Mouse (Mus musculus) thymus, adult 2 months (tissue): ENCODE results near the gene Lsm10. TPM values are rescaled to one million over a fixed set of nuclear protein-coding genes. Genes with fewer than 3 reads are reported as not detected.

Experiments
- DNase-seq: peaks from one replicate; pipeline ENCODE4 v3.0.0; 2021
- H3K27ac ChIP-seq: fragments of 200-500 bp; 2 replicates; pipeline ENCODE4 v1.5.1; 2012; ENCODE audit warnings: low read length, control low read depth; ENCODE audit not compliant: control insufficient read depth, insufficient read depth
- H3K27me3 ChIP-seq: fragments of 200-500 bp; 2 replicates; pipeline ENCODE4 v1.6.1; 2012; ENCODE audit warnings: mild to moderate bottlenecking, low read length, moderate library complexity, mixed read lengths; ENCODE audit not compliant: control insufficient read depth, insufficient read depth
- H3K36me3 ChIP-seq: fragments of 200-500 bp; 2 replicates; pipeline ENCODE4 v1.6.1; 2012; ENCODE audit warnings: mild to moderate bottlenecking, low read length, moderate library complexity; ENCODE audit not compliant: control insufficient read depth, insufficient read depth
- H3K4me1 ChIP-seq: fragments of 200-500 bp; replicated peaks from 2 replicates; pipeline ENCODE4 v1.6.1; 2012; ENCODE audit warnings: low read length; ENCODE audit not compliant: control insufficient read depth, insufficient read depth
- H3K4me3 ChIP-seq: fragments of 200-500 bp; 2 replicates; pipeline ENCODE4 v1.5.1; 2012; ENCODE audit warnings: mild to moderate bottlenecking, low read length, control low read depth, moderate library complexity; ENCODE audit not compliant: control insufficient read depth, insufficient read depth
- CTCF ChIP-seq: fragments of 200-500 bp; IDR thresholded peaks from 2 replicates; pipeline ENCODE4 v1.5.1; 2012; ENCODE audit warnings: mild to moderate bottlenecking, control low read depth, low read length, moderate library complexity, borderline replicate concordance; ENCODE audit not compliant: control insufficient read depth, poor library complexity, insufficient read depth; ENCODE audit errors: extremely low read depth
- POLR2A ChIP-seq: fragments of 200-500 bp; IDR thresholded peaks from 2 replicates; pipeline ENCODE4 v1.6.1; 2012; ENCODE audit warnings: mild to moderate bottlenecking, low read length, control low read depth, moderate library complexity; ENCODE audit not compliant: control insufficient read depth, poor library complexity, insufficient read depth; ENCODE audit errors: extremely low read depth
- WGBS: fragments of 180-500 bp; shearing (Covaris S2); methylation state at CpG from one replicate; pipeline ENCODE4 v1.1.7; 2018; 5-methylcytosine and 5-hydroxymethylcytosine counted together
- polyA plus RNA-seq: library from polyadenylated mRNA; depleted of rRNA; stranded (reverse); fragments of >200 nt; gene quantifications from 2 replicates; pipeline ENCODE4 v1.2.3, GENCODE M21; 2012

Lsm10 gene
- polyA plus RNA-seq, 1 experiment, result 41.7 TPM

GRCm38 (mm10) chr4:126132636-126133264, 36.3 kb downstream of the Lsm10 start:
- no peak for DNase-seq
- no peaks in the 10 kb centered on the region for H3K4me1 ChIP-seq
- peaks cover 14% of the 10 kb centered on the region for H3K36me3 ChIP-seq
- WGBS, result 97% methylated on average over 6 of the region's 6 CpGs
- H3K27ac ChIP-seq, result no peak overlapping the region
- TF ChIP-seq CTCF, result no peak
- no peak for TF ChIP-seq POLR2A
- H3K4me3 ChIP-seq, result no peak overlapping the region
- no peaks in the 10 kb centered on the region for H3K27me3 ChIP-seq

GRCm38 (mm10) chr4:126134236-126134635, 37.8 kb downstream of the Lsm10 start:
- WGBS, result 96% methylated on average over 4 of the region's 4 CpGs
- Histone ChIP-seq H3K36me3 (peaks cover 26% of the 10 kb centered on the region), H3K4me3 (no peak overlapping the region), H3K4me1 (no peaks in the 10 kb centered on the region), H3K27ac (no peak overlapping the region), H3K27me3 (no peaks in the 10 kb centered on the region)
- no peak for DNase-seq
- TF ChIP-seq CTCF (no peak), POLR2A (no peak)

- Histone ChIP-seq H3K4me1 (no peaks in the 10 kb centered on the region), H3K4me3 (no peak overlapping the region), H3K36me3 (peaks cover 27% of the 10 kb centered on the region), H3K27ac (no peak overlapping the region), H3K27me3 (no peaks in the 10 kb centered on the region)
- DNase-seq, result no peak
- 96% methylated on average over 4 of the region's 4 CpGs for WGBS
- TF ChIP-seq CTCF (no peak), POLR2A (no peak)
Measured at GRCm38 (mm10) chr4:126134639-126135038, 38.2 kb downstream of the Lsm10 start.

GRCm38 (mm10) chr4:126137773-126138172, 41.4 kb downstream of the Lsm10 start:
- peaks cover 25% of the 10 kb centered on the region for H3K36me3 ChIP-seq
- TF ChIP-seq CTCF, result no peak
- no peak for TF ChIP-seq POLR2A
- no peaks in the 10 kb centered on the region for H3K27me3 ChIP-seq
- WGBS, result 82% methylated on average over 4 of the region's 4 CpGs
- no peak overlapping the region for H3K4me3 ChIP-seq
- no peak overlapping the region for H3K27ac ChIP-seq
- no peaks in the 10 kb centered on the region for H3K4me1 ChIP-seq
- no peak for DNase-seq

GRCm38 (mm10) chr4:126141021-126141420, 44.6 kb downstream of the Lsm10 start:
- WGBS, result 96% methylated on average over 5 of the region's 5 CpGs
- Histone ChIP-seq H3K36me3 (peaks cover 25% of the 10 kb centered on the region), H3K4me1 (no peaks in the 10 kb centered on the region), H3K27ac (no peak overlapping the region), H3K27me3 (no peaks in the 10 kb centered on the region), H3K4me3 (no peak overlapping the region)
- TF ChIP-seq CTCF (no peak), POLR2A (no peak)
- DNase-seq, result no peak

- Histone ChIP-seq H3K27me3 (no peaks in the 10 kb centered on the region), H3K4me1 (peaks cover 23% of the 10 kb centered on the region), H3K27ac (no peak overlapping the region), H3K4me3 (no peak overlapping the region), H3K36me3 (no peaks in the 10 kb centered on the region)
- no peak for DNase-seq
- TF ChIP-seq POLR2A (no peak), CTCF (no peak)
- 90% methylated on average over 4 of the region's 4 CpGs for WGBS
Measured at GRCm38 (mm10) chr4:126145396-126145795, 49.0 kb downstream of the Lsm10 start.

- TF ChIP-seq CTCF (no peak), POLR2A (no peak)
- Histone ChIP-seq H3K27ac (no peak overlapping the region), H3K4me3 (no peak overlapping the region), H3K4me1 (peaks cover 24% of the 10 kb centered on the region), H3K36me3 (no peaks in the 10 kb centered on the region), H3K27me3 (no peaks in the 10 kb centered on the region)
- 88% methylated on average over 9 of the region's 9 CpGs for WGBS
- no peak for DNase-seq
Measured at GRCm38 (mm10) chr4:126146974-126147532, 50.6 kb downstream of the Lsm10 start.
